Mouse (Mus musculus) cortical plate, adult 2 months (tissue): ENCODE measurements at regions not wholly inside any gene's neighbourhood (a gene's known extent, or its start where the extent isn't known, plus 50 kb on each side); places are given as distances from the start of the nearest gene placed in this dataset.

Source experiments
- CTCF ChIP-seq: fragments of 200-500 bp; IDR thresholded peaks from 2 replicates; pipeline ENCODE4 v1.5.1; 2011; ENCODE audit warnings: mild to moderate bottlenecking, control low read depth, low read length; ENCODE audit not compliant: insufficient read depth; ENCODE audit errors: extremely low read depth
- POLR2A ChIP-seq: fragments of 200-500 bp; IDR thresholded peaks from 2 replicates; pipeline ENCODE4 v1.6.1; 2011; ENCODE audit warnings: mild to moderate bottlenecking, low read length, control low read depth; ENCODE audit not compliant: insufficient read depth; ENCODE audit errors: extremely low read depth

DNA sequence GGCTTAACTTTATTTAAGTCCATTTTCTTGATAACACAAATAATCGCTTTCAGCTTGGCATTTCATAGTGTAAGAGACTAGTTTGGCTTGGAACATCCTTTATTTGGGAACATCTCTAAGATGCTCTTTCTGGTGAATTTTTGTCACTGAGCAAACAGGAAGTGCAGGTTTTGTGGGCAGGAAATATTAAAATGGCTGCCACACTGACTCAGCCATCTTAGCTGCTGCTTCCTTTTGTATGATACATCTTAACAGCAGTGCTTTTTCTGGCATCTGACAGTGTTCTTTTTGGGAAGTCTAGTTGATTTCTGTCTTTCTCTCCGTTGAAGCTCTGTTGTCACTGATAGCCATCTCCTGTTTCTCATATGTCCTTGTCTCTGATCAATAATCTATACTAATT, 329.4 kb upstream of the Tet2 start:
- TF ChIP-seq CTCF (no peak), POLR2A (no peak)
